Mouse (Mus musculus) urinary bladder, postnatal 14 days (tissue): Measurements from ENCODE around the gene Emsy.
A peak's percentile ranks its signal among the peaks of the same experiment; 100 is the strongest.

ENCODE experiments used
- DNase-seq: peaks from one replicate; pipeline ENCODE4 v3.0.0; 2021; ENCODE audit warnings: low spot score

Gene Emsy

DNA sequence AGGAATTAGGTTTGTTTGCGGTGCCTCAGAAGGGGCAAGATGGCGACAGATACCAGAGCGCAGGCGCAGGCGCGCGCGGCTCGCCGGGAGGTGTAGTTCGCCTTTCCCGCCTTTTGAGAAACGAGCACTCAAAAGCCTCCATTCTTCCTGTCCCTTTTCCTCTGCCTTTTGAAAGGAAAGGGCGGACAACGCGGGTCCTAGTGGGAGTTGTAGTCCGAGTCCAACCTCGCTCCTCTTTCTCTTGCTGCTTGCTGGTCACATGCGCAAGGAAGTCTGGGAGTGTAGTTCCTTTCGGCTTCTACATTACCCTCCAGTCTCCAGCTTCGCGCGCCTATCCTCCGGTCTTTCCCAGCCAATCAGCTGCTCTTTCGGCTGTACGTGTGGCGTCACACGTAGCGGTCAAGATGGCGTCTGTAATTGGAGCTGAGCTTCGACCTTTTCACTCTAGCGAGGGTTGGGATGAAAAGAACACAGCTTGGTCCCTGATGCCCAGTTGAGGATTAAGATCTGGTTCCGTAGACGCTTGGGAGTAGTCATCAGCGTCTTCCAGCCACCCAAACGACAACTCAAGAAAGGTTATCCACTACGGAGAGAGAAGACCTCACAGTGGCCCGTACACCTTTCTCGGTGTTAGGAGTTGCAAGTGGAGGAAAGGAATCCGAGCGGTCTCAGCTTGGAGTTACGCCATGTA is at the start of gene Emsy:
TSS of gene Emsy (minus strand) at position 253 of the 691 bp plus-strand sequence.
- DNase-seq = peak; percentile 93

DNA sequence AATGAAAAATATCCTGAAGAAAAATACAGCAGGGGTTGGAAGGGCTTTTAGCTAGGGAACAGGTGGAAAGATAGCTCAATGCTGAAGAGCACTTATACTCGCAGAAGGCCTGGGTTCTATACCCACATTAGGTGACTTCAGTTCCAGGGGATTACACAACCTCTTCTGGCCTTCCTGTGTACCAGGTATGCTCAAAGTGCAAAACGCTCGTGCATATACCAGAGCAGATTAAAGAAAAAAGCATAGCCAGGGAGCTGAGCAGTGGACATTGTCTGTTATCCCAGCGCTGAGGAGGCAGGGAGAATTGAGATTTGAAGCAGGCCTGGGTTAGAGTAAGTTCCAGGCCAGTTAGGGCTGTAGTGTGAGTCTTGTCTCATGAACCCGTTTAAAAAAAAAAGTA is 47.7 kb upstream of the Emsy start:
- DNase-seq = no peak

DNA sequence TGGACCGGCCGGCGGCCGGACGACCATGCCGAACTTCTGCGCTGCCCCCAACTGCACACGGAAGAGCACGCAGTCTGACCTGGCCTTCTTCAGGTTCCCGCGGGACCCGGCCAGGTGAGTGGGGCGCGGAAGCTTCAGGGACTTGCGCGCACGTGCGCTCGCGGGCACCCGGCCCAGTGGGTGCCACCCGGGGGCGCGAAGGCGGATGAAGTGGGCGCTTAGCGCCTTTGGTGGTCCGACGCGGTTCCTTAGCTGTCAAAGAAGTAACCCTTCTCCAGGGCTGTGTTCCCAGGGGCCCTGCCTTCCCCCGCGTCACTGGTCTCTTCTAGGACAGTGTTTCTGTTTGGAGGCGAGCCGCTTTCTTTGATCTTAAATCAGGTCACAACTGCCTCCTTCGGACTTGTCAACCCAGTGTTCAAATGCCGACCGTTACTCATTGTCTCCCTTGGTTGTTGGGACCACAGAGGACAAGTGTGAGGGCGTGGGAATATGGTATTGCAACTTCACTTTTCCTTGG is 46.8 kb upstream of the Emsy start:
- peak; percentile 26 for DNase-seq

DNA sequence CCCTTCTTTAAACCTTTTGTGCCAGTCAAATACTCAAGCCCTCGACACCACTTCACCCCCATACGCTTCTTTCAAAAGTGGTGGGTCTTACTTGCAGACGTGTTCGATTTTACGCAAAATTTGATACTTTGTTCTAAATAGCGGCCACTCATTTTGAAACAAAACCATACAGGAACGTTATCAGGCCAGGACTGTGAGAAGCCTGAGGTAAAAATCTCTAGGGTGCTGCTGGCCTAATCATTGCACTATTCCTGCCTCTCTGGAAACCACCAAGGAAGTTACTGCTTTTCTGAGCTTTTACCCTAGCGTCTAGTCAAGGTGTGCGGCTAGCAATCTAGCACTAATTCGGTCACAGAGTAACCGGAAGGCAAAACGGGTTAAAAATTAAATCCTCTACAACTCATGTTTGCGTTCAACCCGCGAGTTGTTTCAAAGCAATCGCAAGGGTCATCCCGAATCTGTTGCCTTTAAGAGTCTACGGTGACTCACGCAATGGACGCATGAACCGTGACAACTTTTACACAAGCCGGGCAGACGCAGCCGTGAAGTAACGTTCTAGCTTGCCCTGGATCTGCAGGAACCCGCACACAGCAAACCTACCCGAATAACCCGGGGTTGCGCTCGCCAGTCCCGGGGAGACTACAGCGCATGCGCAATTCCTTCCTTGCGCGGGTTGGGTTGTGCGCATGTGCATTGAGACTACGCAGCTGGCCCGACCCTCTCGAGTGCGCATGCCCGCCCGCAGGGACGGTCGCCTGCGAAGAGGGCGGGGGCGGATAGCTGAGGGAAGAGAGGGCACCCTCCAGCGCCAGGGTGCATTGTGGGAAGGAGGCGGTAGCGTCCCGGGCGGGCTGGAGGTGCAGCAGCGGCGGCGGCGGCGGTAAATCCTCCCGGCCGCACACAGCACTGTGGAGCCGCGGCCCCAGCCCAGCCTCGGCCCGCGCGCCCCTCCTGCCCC is 46.0 kb upstream of the Emsy start, which contains the start of gene Thap12:
TSS of gene Thap12 (plus strand) at position 821 of the 958 bp plus-strand sequence.
- peak; percentile 99 for DNase-seq

DNA sequence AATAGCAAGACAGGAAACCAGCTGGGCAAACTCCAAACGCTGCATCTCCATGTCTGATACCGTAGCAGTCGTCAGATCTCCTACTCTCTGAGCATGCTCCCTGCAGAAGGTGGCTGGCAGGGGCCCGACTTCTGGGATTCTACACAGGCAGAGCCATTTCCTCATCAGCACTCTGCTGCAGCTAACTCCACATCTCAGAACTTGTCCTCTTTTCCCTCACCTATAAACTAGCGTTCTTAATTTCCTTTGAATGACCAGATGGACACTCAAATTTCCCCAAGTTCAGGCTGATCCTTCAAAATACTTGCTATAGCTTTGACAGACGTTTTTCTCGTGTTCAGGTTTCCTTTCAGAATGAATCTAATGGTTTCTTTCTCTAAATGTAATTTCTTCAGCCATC is 45.2 kb upstream of the Emsy start:
- DNase-seq = peak; percentile 9

DNA sequence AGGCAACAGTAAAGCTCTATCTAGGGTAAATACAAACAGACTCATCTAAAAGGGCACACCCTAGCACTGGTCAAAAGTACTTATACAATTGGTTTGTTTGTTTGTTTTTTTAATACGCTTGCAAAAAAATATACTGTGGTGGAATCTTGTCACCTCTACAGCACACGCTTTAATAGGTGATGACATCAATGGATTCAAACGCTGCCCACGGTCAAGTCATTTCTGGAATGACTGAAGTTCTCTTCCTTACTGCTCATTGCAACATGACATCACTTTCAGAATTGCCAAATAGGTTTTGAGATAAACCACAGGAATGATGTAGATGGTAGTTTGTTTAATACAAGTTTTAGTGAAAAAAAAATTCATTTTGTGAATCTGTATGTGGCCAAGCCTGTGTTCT is 42.0 kb upstream of the Emsy start:
- no peak for DNase-seq

DNA sequence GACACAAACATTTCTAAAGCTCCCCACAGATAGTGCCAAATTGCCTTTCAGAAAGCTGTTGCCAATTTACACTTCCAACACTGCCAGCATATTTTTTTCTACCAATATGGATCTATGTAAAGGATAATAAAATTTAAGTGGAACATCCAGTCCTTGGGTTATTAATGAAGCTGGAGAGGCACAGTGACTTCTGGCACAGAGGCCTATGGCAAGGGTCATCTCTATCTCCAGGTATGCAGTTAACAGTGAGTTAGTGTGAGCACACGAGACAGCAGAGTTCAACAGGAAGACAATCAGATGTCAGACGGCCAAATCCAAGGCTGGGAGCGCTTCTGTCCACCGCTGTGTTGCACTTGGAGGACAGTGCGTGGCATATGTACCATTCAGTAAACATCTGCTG is 41.5 kb upstream of the Emsy start:
- no peak for DNase-seq

DNA sequence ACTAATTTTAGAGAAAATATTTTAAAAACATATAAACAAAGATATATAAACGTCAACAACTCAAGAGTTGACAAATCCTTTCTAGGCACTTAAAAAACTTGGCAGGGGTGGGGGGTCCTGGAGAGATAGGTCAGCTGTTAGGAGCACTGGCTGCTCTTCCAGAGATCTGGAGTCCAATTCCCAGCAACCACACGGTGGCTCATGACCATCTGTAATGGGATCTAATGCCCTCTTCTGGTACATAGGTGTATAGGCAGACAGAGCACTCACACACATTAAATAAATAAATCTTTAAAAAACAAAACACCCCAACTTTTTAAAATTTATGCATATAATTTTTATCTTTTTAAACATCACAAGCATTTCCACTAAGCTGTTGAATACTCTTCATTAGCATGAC is 40.9 kb upstream of the Emsy start:
- DNase-seq = no peak

DNA sequence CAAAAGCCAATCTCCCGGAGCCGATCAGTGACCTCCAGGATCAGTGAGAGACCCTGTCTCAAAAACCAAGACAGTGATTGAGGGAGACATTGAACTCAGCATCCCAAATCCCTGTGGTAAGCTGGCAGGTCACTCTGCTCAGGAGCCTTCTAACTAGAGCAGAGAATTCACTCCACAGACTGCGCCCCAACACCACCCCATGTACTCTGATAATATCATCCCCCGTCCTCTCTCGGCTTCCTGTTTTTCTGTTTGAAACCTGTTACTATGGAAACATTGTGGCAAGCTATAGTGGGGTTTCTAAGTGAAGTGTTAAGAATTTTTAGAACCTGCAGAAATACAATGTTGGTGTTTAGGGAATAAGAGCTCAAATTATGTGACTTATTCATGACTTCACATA is 37.5 kb upstream of the Emsy start:
- peak; percentile 16 for DNase-seq

DNA sequence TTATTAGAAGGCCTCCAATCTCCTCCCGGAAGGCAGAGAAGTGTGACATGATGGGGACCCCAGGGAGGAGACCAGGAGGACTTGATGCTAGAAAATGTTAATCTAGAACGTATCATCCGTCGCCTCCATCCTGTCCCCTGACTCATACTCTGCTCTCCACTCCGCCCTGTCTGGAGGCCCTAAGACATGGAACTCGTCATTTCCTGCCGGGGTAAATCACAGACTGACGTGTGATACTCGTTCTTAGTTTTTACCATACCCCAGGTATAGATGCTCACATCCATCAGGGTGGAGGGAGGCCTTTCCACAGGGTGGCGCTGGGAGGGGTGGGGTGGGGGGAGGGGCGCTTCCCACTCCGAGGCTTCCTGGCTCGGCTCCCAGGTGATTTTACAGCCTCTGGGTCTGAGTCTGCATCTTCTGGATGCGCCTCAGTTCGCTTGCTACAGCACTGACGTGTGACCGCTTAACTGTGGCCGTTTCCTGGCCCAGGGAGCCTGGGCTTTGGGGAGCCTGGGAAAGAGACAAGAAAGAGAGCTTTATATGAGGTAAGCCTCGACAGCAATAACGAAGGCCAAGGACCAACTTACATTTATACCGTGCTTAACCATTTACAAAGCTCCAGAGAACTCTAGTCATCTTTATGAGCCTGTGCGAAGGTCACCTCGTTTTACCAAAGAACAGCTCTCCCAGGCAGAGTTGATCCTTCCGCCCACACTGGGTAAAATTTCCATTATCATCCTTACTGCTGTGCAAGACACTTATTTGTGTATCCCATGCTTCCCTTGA is 36.4 kb upstream of the Emsy start:
- DNase-seq = peak; percentile 41

DNA sequence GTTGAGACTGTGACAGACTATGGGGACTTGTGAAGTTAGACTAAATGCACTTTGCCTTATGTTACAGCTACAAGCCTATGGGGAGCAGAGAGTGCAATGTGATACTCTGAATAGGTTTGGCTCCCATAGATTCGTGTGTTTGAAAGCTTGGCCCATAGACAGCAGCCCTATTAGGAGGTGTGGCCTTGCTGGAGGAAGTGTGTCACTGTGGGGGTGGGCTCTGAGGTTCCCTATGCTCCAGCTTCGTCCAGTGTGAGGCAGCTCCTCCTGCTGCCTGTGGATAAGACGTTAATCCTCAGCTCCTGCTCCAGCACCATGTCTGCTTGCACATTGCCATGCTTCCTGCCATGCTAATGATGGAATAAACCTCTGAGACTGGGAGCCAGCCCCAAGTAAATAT is 34.2 kb upstream of the Emsy start:
- no peak for DNase-seq

DNA sequence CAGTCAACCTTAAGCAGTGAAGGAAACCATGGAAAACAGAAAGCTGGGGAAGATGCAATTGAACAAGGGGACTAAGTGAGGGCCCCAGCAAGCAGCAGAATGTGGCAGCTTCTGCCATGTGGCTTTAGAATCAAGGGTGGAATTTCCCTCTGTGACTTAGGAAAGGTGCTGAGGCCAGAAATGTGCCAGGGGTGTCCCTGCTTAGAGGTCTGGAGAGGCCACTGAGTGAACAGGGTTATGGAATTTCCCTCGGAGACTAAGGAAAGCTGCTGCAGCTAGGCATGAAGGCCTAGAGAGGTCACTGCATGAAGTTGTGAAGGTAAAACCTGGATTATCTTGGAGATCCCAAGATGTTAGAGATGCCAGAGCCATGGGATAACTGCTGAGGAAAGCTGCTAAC is 33.5 kb upstream of the Emsy start:
- DNase-seq = no peak

DNA sequence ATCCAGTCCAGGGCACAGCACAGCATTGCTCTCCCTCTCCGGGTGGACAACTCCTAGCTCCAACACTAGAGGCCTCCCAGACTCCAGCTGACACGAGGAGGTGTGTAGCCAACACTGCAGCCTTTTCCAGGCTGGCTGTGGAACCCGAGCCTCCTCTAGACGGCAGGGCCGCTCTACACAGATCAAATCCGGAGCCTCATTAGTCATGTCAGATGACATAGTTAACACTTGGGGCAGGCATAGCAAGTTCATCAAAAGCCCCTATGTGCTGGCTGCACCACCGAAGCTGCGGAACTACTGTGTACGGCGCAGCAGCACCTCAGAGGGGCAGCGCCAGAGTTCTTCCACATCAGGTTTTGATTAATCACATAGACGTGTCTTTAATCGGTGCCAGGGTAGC is 29.3 kb upstream of the Emsy start:
- peak; percentile 22 for DNase-seq

DNA sequence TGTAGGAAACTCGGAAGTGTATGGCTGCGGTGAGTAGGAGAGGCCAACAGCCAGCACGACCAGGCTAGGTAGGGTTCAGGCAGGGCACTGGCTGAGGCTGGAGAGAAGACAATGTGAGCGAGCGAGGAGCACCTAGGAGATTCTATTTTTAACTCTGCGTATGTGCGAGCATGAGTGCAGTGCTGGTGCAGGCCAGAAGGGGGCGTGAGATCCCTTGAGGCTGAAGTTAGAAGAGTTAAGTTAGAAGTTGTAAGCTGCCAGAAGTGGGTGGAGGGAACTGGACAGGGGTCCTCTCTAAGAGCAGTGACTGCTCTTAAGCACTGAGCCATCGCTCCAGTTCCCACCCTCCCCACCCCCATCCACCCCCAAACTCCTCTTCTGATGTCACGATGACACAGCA is 26.2 kb upstream of the Emsy start:
- no peak for DNase-seq

DNA sequence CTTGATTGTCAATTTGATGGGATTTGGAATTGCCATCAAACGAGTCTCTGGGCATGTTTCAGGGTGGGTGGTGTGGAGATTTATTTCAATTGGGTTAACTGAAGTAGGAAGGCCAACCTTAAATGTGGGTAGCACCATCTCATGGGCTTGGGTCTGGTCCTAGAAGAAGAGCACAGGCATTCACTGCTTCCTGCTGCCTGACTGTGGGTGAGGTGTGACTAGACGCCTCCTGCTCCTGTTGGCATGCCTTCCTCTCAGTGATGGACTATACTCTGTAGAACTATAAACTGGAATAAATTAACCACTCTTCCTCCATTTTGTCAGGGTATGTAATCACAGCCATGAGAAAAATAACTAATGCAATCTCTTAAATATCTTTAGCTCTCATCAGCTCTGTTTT is 24.1 kb upstream of the Emsy start:
- no peak for DNase-seq

DNA sequence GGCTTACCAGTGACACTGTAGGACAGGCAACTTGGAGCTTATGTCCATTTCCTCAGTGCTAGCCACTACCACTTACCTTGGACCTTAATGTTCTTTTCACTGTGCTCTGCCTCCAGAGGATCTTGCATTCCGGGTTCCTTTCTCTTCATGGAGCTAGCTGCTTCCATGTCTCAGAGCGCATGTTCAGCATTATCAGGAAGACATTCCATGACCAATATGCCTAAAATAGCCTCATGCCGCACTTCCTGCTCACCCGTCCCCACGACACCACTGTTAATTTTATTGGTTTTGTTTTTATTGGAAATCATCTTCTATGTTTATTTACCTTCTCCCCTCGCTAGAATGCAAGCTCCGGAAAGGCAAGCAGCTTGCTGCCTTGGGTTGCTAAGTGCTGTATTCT is 21.9 kb upstream of the Emsy start:
- DNase-seq = no peak

DNA sequence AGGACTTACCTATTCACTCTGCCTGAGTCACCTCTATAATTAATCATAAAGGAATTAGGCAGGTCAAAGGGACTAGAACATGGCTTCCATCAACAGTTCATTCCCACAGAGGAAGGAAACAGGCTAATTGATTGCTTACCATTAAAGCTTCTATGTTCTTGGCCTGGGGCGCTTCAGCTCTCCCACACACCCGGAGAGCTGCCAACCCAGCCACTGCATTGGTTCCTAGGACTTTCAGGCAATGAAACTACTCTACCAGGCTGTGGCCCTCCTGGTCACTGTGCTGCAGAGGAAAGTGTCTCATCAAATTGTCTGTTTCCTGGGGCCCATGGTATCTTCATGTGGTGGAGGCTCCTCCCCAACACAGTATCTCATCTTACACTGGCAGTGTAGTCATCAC is 20.9 kb upstream of the Emsy start:
- no peak for DNase-seq

DNA sequence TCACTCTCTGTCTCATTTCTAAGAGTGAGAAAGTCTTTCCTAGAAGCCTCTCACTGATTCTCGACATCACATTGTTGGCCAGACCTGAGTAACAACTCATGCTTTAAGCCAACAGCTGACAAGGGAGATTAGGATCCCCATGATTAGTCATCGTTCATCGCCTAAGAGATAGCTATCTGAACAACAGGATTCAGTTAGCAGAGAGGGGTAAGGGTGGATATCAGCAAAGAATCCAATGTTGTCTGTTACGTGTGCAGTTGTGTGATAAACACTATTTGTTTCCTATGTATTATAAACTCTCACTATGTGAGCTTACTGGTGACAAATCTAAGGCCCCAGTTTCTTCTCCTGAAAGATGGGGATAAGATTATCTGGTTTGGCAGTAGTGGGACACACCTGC is 17.8 kb upstream of the Emsy start:
- no peak for DNase-seq

DNA sequence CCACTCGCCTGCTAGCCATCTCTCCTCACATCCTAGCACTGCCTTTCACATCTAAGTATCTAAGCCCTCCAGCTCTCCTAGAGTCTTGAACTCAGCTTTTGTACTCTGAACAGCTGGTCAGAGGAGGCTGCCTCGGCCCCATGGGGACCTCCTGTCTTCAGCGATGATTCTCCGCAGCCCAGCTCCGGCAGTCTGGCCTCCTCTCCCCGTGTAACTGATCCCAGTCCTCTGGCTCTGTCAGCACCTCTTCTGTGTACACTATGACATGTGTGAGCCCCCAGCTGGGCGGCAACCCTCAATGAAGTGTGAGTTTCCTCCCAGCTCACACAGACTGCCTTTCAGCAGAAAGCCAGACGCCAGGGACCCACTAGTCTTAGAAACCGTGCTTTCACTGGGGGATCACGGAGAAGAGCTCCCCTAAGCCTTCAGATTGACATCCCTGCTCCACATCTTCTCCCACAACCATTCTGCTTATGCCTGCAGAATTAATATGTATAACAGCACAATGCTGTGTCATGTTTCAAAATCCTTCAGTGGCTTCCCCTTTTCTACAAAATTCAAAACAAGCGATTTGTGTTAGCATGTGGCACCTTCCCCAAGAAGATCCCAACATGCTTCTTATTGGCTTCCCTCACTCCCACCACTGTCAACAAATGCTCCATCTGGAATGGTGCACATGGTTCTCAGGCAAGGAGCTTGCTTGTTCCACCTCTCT is 15.8 kb upstream of the Emsy start:
- peak; percentile 21 for DNase-seq

DNA sequence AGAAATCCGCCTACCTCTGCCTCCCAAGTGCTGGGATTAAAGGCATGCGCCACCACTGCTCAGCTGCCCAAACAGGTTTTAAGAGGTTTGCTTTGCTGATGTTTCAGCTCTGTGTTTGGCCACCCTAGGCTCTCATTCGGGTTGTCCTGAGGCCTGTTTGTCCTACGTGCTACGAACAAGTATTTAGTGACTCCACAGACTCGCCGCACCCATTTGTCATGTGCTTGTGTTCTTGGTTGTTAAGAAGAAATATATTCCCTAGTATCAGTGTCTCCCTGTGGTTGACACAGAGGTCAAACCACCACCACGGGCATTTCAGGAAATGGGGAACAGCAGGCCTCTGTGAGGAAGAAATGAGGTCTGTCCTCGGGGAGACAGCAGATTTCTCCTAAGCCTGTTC is 14.8 kb upstream of the Emsy start:
- DNase-seq = peak; percentile 16

DNA sequence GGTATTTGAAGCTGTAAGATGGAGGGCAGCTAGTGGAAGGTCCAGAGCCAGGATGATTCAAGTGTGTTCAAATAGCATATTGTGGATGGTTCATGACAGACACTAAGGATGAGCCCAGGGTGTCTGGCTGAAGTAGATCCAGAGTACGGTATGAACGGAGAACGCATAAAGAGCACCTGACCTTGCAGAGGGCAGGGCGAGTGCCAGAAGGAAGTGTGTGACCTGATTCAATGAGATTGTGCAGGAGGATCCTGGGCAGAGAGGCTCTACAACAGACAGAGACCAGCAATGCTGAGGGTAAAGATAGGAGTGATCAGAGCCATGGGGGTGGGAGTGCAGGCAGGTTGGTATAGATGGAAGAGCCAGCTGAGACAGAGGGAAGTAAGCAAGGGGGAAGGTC is 14.2 kb upstream of the Emsy start:
- no peak for DNase-seq
